Mouse (Mus musculus): ENCODE measurements at regions not wholly inside any gene's neighbourhood (a gene's known extent, or its start where the extent isn't known, plus 50 kb on each side); places are given as distances from the start of the nearest gene placed in this dataset.

- TF ChIP-seq EP300 (IDR thresholded peaks at IDR 0.05; ENCODE audit: insufficient read depth, low read depth, low read length) (no peak), CTCF (IDR thresholded peaks at IDR 0.05) (no peak)
Measured at GRCm38 (mm10) chr15:88509626-88510025, 90.5 kb upstream of the Zdhhc25 start.

Measured in heart, adult 2 months (tissue).